Mouse (Mus musculus) kidney, adult 9 months (tissue): ENCODE measurements around the gene Rxfp3.

ENCODE experiments used
- DNase-seq: peaks from one replicate; pipeline ENCODE4 v3.0.0; 2022

Rxfp3 gene

GRCm38 (mm10) chr15:11037711-11038110, at the start of gene Rxfp3:
TSS of gene Rxfp3 (minus strand) at chr15:11037991.
- DNase-seq, result no peak

- DNase-seq, result no peak
Observed at GRCm38 (mm10) chr15:11084993-11085365, 47.2 kb upstream of the Rxfp3 start.

GRCm38 (mm10) chr15:11084241-11084992, 46.6 kb upstream of the Rxfp3 start:
- DNase-seq, result no peak

DNA sequence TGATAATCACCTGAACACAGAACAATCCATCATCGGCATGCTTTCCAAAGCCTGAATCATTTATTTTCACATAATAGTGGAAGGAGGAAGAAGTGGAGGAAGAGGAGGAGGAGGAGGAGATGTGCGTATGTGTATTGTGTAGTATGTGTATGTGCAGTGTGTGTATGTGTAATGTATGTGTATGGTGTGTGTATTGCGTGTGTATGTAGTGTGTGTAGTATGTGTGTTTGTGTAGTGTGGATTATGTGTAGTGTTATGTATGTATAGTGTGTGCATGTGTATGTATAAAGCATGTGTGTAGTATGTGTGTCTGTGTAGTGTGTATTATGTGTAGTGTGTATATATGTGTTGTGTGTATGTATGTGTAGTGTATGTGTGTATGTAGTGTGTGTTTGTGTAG, 45.9 kb upstream of the Rxfp3 start:
- no peak for DNase-seq

DNA sequence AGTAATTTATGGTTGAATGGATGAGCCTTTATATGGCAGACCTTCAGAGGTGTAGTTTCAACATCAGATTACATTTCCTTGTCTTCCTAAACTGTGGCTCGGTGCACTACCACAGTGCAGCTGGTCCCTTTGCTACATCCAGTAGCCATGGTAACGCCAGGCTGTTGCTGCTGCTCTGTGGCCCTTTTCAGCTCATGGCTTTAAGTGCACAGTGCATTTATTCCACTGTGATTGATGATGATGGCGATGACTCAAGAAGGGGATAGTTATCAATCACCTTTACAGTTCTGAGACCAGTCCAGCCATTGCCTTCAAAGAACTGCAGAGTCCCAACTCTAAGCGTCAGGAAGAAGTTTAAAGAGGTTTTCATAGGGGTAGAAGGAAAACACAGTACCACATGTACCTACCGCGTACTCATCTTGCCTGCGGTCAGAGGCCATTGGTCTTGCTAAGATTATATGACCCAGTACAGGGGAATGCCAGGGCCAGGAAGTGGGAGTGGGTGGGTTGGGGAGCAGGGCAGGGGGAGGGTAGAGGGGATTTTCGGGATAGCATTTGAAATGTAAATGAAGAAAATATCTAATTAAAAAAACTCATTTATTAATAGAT, 45.3 kb upstream of the Rxfp3 start:
- no peak for DNase-seq

DNA sequence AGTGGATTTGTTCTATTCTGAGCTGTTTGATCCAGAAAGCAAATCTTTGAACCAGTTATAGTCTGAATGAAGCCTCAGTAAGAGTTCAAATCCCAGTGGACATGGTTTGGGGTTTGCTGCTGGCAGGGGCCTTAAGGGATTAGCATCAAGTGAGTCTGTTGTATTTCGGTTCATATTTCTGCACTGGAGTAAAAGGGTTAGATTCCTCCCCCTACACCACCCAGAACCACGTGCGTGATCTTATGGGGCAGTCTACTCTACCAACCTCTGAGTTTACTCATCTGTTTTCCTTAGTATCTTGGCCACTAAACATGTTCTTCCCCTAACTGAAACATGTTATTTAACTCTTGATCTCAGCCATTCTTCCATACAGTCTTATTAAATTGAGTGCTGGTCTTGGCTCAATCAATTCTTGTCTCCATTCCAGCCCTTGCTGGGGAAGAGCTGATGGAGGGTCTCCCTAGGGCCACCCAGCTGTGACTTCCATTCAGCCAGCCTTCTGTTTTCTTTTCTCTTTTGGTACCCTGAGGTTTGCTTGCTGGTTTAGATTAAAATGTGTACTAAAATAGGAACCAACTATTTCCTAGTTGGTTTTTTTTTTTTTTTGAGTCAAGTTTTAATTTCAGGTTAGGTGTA, 38.1 kb upstream of the Rxfp3 start:
- DNase-seq, result no peak

DNA sequence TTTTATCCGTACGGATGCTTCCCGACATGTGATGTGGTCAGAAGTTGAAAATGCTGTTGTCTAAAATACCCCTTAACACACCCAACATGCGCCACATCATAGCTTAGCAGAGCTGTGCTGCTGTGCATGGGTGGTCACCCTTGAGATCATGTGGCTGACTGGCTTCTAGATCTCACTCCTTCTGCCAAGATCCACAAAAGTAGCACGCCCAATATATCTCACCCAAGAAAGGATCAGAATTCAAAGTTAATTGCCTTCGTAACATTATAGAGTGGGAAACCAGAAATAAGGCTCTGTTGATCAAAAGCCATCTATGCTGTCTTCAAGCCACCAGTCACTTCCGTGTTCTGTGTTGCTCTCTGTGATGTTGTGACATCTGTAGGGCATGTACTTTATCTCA, 30.1 kb upstream of the Rxfp3 start:
- no peak for DNase-seq

GRCm38 (mm10) chr15:11066299-11066698, 28.5 kb upstream of the Rxfp3 start:
- no peak for DNase-seq

GRCm38 (mm10) chr15:11065528-11066171, 27.9 kb upstream of the Rxfp3 start:
- DNase-seq, result no peak

- peak; percentile 62 for DNase-seq
Observed at GRCm38 (mm10) chr15:11064558-11065411, 27.0 kb upstream of the Rxfp3 start, which contains the start of gene Adamts12. TSS of gene Adamts12 (plus strand) at chr15:11064790.

GRCm38 (mm10) chr15:11064160-11064557, 26.4 kb upstream of the Rxfp3 start:
- DNase-seq, result peak; percentile 48

DNA sequence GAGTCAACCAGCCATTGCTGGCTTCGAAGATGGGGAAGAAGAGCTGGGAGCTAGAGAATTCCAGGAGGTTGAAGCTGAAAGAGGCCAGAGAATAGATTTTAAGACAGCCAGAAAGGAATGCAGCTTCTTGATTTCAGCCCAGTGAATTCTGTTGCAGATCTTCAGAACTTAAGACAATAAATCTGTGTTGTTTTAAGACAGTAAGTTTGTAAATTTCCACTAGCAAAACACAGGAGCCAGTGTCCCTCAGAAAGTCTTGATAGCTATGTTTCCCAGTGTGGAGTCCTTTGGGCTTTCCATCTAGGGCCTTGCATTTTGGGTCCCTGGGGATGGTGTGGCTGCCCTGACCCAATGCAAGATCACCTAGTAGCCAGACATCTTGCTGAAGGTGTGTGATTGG, 25.1 kb upstream of the Rxfp3 start:
- DNase-seq, result no peak

DNA sequence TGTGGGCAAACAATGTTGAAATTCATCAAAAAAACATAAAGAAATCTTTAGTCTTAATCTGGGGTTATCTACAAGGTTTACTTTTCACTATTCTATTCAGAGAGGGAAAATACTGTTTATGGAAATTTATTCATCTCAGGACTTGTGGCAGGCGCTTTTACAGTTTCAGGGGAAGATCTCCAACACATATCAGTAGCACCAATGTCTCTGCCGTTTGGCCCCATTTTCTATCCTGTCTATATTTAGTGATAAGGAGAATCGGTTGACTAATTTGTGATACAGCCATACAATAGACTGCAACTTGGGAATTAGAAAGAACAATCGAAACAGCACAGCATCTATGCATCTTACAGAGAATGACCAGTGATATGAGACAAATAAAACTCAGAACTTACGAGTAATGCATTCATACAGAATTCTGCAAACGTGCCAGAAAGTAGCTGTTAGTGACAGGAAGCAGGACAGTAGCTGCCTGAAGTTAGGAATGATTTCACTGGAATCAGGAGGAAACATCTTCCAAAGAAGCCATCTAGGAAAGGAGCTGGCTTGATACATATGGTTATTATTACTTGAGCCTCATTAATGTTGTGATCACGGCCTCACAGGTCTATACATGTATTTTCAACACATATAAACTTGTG, 16.8 kb upstream of the Rxfp3 start:
- no peak for DNase-seq

GRCm38 (mm10) chr15:11053678-11054439, 16.1 kb upstream of the Rxfp3 start:
- no peak for DNase-seq

- DNase-seq, result no peak
Observed at GRCm38 (mm10) chr15:11042828-11043227, 5.0 kb upstream of the Rxfp3 start.

GRCm38 (mm10) chr15:11041229-11041628, 3.4 kb upstream of the Rxfp3 start:
- DNase-seq, result no peak

DNA sequence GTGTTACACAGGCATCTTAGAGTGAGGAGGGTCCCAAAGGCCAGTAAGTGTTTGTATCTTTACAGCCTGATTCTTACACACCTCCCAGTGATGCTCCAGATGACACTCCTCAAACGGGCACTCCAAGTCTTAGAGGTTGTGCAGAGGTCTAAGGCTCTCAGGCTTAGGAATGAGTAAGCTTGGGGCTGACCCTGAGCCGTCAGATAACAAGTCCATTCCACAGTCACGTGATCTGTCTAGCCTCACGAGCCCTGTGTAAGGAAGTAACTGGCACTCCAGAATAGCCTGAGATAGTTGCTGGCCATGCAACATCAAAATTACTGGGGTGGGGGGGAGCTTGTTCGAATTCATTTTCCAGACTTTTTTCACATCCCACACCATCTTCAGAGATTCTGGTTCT, 2.3 kb upstream of the Rxfp3 start:
- no peak for DNase-seq

DNA sequence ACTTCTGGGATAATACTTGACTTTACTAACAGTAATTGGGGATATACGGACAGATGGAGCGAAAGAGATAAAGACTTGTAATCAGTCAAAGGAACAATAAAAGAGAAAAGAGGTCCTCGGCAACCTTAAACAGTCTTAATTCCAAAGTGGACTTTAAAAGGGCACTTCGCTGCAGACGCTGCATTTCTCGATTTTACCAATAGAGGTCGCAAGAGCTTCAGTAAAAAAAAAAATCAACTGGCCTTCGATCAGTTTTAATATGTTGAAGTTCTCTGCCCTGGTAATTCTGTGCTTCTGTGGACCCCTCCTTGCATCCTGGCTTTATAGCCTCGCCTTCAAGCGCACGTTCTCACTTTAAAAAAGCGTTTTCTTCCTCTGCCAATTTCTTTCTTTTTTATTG, 685 bp upstream of the Rxfp3 start:
- DNase-seq, result peak; percentile 57

GRCm38 (mm10) chr15:11037376-11037695, 455 bp downstream of the Rxfp3 start:
- no peak for DNase-seq

- no peak for DNase-seq
Observed at GRCm38 (mm10) chr15:11036535-11037375, 1.0 kb downstream of the Rxfp3 start.
